Mouse (Mus musculus) liver, embryonic 11.5 days (tissue): ENCODE results near the gene Slc16a5. TPM values are rescaled to one million over a fixed set of nuclear protein-coding genes. Genes with fewer than 3 reads are reported as not detected.

ENCODE experiments used
- ATAC-seq: fragments of 200-750 bp; cut with Nextera tagmentation; replicated peaks from 2 replicates; pipeline ENCODE4 v1.8.0; 2017; ENCODE audit warnings: moderate number of reproducible peaks, mild to moderate bottlenecking, moderate TSS enrichment, moderate library complexity; ENCODE audit not compliant: low FRiP score
- DNase-seq: peaks from one replicate; pipeline ENCODE4 v3.0.0-alpha.2; 2017; ENCODE audit warnings: low spot score
- H3K27ac ChIP-seq: fragments of 300-500 bp; sonication (generic); 2 replicates; pipeline ENCODE4 v1.5.1; 2014; ENCODE audit warnings: mild to moderate bottlenecking, low read depth, low read length, control low read depth
- H3K27me3 ChIP-seq: fragments of 300-500 bp; sonication (generic); replicated peaks from 2 replicates; pipeline ENCODE4 v1.6.1; 2014; ENCODE audit warnings: low read length, mixed read lengths; ENCODE audit not compliant: control insufficient read depth, insufficient read depth
- H3K36me3 ChIP-seq: fragments of 300-500 bp; sonication (generic); 2 replicates; pipeline ENCODE4 v1.6.1; 2014; ENCODE audit warnings: mild to moderate bottlenecking, low read length, moderate library complexity, mixed read lengths; ENCODE audit not compliant: control insufficient read depth, insufficient read depth
- H3K4me1 ChIP-seq: fragments of 300-500 bp; sonication (generic); replicated peaks from 2 replicates; pipeline ENCODE4 v1.6.1; 2014; ENCODE audit warnings: low read length, mixed read lengths; ENCODE audit not compliant: control insufficient read depth, insufficient read depth
- H3K4me2 ChIP-seq: fragments of 300-500 bp; sonication (generic); 2 replicates; pipeline ENCODE4 v1.6.1; 2014; ENCODE audit warnings: mild to moderate bottlenecking, control low read depth, moderate library complexity
- H3K4me3 ChIP-seq: fragments of 300-500 bp; sonication (generic); 2 replicates; pipeline ENCODE4 v1.5.1; 2014; ENCODE audit warnings: low read depth, low read length, control low read depth
- H3K9ac ChIP-seq: fragments of 300-500 bp; sonication (generic); 2 replicates; pipeline ENCODE4 v1.6.1; 2014; ENCODE audit warnings: low read depth, low read length, control low read depth
- H3K9me3 ChIP-seq: fragments of 300-500 bp; sonication (generic); 2 replicates; pipeline ENCODE4 v1.6.1; 2016; ENCODE audit warnings: low read length, inconsistent platforms, mixed read lengths; ENCODE audit not compliant: control insufficient read depth
- WGBS: fragments of 180-500 bp; shearing (Covaris S2); extraction: QIAGEN DNeasy Blood & Tissue Kit; methylation state at CpG from one replicate; pipeline ENCODE4 v1.1.7; 2014; 5-methylcytosine and 5-hydroxymethylcytosine counted together
- polyA plus RNA-seq: library from polyadenylated mRNA; unstranded; fragments of >200 nt; fragmentation: Nextera tagmentation; extraction: Ambion mirVana; gene quantifications from 2 replicates; pipeline ENCODE4 v1.2.1, GENCODE M21; 2014

Gene Slc16a5
- polyA plus RNA-seq, 1 experiment from 2014 or later, result not detected

- no peak overlapping the region for H3K4me3 ChIP-seq
- no peaks in the 10 kb centered on the region for H3K27me3 ChIP-seq
- no peaks in the 10 kb centered on the region for H3K36me3 ChIP-seq
- H3K4me2 ChIP-seq, result no peak overlapping the region
- ATAC-seq (no peak), DNase-seq (no peak)
- 79% methylated on average over 9 of the region's 9 CpGs for WGBS
- no peak overlapping the region for H3K9ac ChIP-seq
- H3K27ac ChIP-seq, result no peak overlapping the region
- H3K9me3 ChIP-seq, result no peaks in the 10 kb centered on the region
- H3K4me1 ChIP-seq, result peaks cover 15% of the 10 kb centered on the region
Measured at GRCm38 (mm10) chr11:115478296-115478938, 16.1 kb downstream of the Slc16a5 start.

DNA sequence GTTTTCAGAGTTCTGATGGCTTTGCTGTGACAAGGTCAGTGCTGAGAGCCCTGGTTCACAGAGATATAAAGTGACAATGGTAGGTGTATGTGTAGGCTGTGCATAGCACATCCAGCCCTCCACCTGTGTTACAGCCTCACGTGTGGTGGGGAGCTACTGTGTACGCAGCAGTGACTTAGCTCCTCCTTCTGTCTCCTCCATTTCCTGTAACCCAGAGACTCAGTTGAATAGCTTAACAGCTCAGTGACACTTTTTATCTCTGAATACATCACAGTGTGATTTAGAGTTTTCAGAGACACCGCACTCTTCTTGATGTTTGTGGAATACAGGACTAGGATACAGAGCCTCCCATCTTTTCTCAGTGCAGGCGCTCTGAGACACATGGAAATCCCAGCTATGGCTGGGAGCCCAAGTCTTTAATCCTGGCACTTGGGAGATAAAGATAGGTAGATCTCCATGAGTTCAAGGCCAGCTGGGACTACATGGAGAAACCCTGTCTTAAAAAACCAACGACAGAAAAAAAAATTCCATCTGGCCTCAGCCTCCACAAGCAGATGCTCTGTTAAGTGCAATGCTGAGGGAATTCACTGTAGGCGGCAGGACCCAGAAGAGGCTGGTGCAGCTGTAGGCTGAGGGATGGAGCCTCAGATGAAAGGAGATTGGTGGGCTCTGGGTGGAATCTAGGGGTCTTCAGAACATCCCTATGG, 19.4 kb downstream of the Slc16a5 start:
- Histone ChIP-seq H3K4me2 (no peak overlapping the region), H3K4me1 (peaks cover 3% of the 10 kb centered on the region), H3K27ac (no peak overlapping the region), H3K36me3 (no peaks in the 10 kb centered on the region; the same call in 1 of the 2 replicates), H3K9me3 (no peaks in the 10 kb centered on the region), H3K4me3 (no peak overlapping the region), H3K9ac (no peak overlapping the region), H3K27me3 (no peaks in the 10 kb centered on the region)
- no peak for DNase-seq
- ATAC-seq, result no peak
- WGBS, result 76% methylated on average over 6 of the region's 6 CpGs

- no peaks in the 10 kb centered on the region; the same call in 1 of the 2 replicates for H3K36me3 ChIP-seq
- H3K4me2 ChIP-seq, result no peak overlapping the region
- H3K27me3 ChIP-seq, result no peaks in the 10 kb centered on the region
- H3K4me3 ChIP-seq, result no peak overlapping the region
- no peaks in the 10 kb centered on the region for H3K4me1 ChIP-seq
- DNase-seq (no peak), ATAC-seq (no peak)
- H3K9ac ChIP-seq, result no peak overlapping the region
- WGBS, result 74% methylated on average over 11 of the region's 11 CpGs
- H3K27ac ChIP-seq, result no peak overlapping the region
- no peaks in the 10 kb centered on the region for H3K9me3 ChIP-seq
Measured at GRCm38 (mm10) chr11:115483278-115483677, 21.0 kb downstream of the Slc16a5 start.

GRCm38 (mm10) chr11:115483726-115484125, 21.5 kb downstream of the Slc16a5 start:
- H3K9ac ChIP-seq, result no peak overlapping the region
- H3K9me3 ChIP-seq, result no peaks in the 10 kb centered on the region
- ATAC-seq, result no peak
- no peak overlapping the region for H3K4me3 ChIP-seq
- DNase-seq, result peak; percentile 73
- H3K27ac ChIP-seq, result no peak overlapping the region
- H3K27me3 ChIP-seq, result no peaks in the 10 kb centered on the region
- H3K36me3 ChIP-seq, result peaks cover 2% of the 10 kb centered on the region; the same call in 1 of the 2 replicates
- 21% methylated on average over 6 of the region's 6 CpGs for WGBS
- no peaks in the 10 kb centered on the region for H3K4me1 ChIP-seq
- no peak overlapping the region for H3K4me2 ChIP-seq

DNA sequence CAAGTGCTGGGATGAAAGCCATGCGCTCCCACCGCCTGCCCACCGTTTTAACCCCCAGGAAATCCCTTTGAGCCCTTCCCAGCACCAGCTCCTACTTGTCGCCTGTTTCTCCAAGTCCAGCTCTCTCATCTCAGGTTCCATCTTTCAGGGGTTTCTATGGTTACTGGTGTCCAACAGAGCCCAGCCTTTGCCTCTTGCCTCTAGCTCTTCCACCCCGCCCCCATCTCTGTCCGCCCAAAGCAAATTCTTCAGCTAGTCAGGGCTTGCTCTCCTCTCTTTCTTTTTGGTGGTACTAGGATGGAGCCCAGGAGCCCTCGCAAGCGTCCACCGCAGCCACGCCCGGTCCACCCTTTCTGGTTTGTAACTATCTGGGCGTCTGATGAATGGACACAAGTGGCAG, 22.9 kb downstream of the Slc16a5 start:
- WGBS, result 71% methylated on average over 12 of the region's 12 CpGs
- Histone ChIP-seq H3K27ac (no peak overlapping the region), H3K9me3 (no peaks in the 10 kb centered on the region), H3K27me3 (no peaks in the 10 kb centered on the region), H3K9ac (no peak overlapping the region), H3K4me2 (no peak overlapping the region), H3K4me3 (no peak overlapping the region), H3K36me3 (peaks cover 7% of the 10 kb centered on the region), H3K4me1 (peaks cover under 1% of the 10 kb centered on the region; the same call in 1 of the 2 replicates)
- ATAC-seq (no peak), DNase-seq (no peak)

- Histone ChIP-seq H3K4me2 (no peak overlapping the region), H3K27ac (no peak overlapping the region), H3K9me3 (no peaks in the 10 kb centered on the region), H3K4me1 (peaks cover 14% of the 10 kb centered on the region), H3K4me3 (no peak overlapping the region), H3K36me3 (peaks cover 9% of the 10 kb centered on the region), H3K9ac (no peak overlapping the region), H3K27me3 (no peaks in the 10 kb centered on the region)
- DNase-seq (no peak), ATAC-seq (no peak)
- 89% methylated on average over 19 of the region's 19 CpGs for WGBS
Measured at GRCm38 (mm10) chr11:115488551-115489104, 26.4 kb downstream of the Slc16a5 start.

DNA sequence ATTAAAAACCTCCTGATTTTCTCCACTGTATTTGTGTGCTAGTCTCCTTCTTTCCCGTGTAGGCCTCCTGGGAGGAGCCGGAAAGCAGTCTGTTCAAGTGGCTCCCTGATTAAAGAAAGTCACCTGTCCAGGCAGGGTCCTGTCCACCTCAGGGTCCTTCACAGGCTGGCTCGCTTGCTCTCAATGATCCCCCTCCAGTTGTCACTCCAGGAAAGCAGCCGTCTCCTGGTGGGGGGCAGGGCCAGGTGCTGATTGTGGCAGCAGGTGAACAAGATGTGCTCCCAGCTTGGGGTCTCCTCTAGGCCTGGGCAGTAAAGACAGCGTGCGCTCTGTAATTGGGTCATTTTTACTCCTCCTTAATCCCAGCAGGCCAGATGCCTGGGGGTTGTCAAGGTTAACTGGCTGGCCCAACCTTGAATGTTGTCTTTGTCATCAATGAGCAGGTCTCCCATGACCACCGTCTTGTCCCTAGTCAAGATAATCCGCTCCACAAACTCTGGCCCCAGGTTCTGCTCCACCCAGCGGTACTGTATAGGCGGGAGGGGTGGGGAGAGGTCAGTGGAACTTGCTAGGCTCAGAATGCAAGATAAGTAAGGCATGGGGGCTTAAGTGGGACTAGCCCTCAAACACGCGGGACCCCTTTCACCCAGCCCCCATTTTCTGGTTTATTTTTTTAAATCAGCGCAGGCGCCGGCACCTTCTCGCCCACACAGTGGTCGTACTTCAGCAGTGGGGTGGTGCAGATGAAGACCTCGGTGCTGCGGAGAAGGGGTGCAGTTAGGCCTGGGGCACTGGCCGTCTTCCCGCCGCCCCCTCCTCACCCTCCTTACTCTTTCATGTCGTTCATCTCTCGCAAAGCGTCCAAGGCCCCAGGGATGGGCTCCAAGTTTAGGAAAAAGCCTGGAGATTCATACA, 28.4 kb downstream of the Slc16a5 start:
- 25% methylated on average over 25 of the region's 25 CpGs for WGBS
- H3K9ac ChIP-seq, result peak overlapping the region; percentile 73
- H3K36me3 ChIP-seq, result peaks cover 9% of the 10 kb centered on the region
- H3K4me2 ChIP-seq, result peak overlapping the region; percentile 79
- no peaks in the 10 kb centered on the region for H3K27me3 ChIP-seq
- peak; percentile 24; the same call in 1 of the 2 replicates for ATAC-seq
- H3K4me3 ChIP-seq, result peak overlapping the region; percentile 65
- H3K9me3 ChIP-seq, result no peaks in the 10 kb centered on the region
- H3K27ac ChIP-seq, result peak overlapping the region; percentile 65; the same call in 1 of the 2 replicates
- H3K4me1 ChIP-seq, result peaks cover 16% of the 10 kb centered on the region
- no peak for DNase-seq

DNA sequence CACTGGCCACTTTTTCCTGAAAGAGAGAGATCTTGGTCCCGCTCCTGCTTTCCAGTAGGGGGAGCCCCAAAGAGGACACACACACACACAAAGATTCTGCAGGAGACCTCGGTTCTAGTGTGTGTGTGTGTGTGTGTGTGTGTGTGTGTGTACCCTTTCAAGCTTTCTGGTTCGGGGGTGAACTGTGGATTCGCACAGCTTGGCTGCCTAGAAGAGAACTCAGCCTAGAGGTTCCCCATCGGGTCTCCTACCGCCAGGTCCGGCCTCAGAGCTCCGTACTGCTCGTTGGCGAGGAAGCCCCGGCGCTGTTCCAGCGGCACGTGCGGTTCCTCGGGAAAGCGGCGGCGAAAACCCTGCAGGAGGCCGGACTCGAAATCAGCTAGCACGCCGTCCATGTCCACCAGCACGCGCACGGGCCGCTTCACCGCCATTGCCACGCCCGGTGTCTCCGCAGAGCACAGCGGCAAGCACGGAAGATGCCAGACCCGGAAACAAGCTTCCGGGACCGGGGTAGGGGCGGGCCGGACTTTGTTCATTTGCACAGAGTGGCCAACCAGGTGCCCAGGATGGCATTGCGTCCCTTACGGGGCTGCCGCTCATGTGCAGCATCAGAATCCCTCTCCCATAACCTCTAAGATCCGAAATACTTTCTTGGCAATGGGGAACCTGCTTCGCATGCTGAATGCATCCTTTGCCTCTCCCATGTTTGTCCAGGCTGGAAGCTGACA, 29.2 kb downstream of the Slc16a5 start, which contains the start of gene Nt5c:
Gene Nt5c, minus strand, starts transcription at position 507 of the 728 bp plus-strand sequence.
- peak within 1 kb of the TSS; percentile 65 for H3K4me3 ChIP-seq
- H3K9ac ChIP-seq, result peak within 1 kb of the TSS; percentile 73
- H3K4me1 ChIP-seq, result peaks cover 16% of the 10 kb centered on the region
- under 1% methylated on average over 43 of the region's 43 CpGs for WGBS
- no peaks in the 10 kb centered on the region for H3K9me3 ChIP-seq
- peak within 1 kb of the TSS; percentile 79 for H3K4me2 ChIP-seq
- DNase-seq, result peak; percentile 84
- ATAC-seq, result peak; percentile 93
- H3K36me3 ChIP-seq, result peaks cover 9% of the 10 kb centered on the region
- peak within 1 kb of the TSS; percentile 65; the same call in 1 of the 2 replicates for H3K27ac ChIP-seq
- H3K27me3 ChIP-seq, result no peaks in the 10 kb centered on the region
